Mouse (Mus musculus) heart, embryonic 14.5 days (tissue): ENCODE measurements around the gene Ppp2r5b. TPM values are rescaled to one million over a fixed set of nuclear protein-coding genes. Genes with fewer than 3 reads are reported as not detected.

Experiments
- ATAC-seq: fragments of 200-750 bp; cut with Nextera tagmentation; 2 replicates; pipeline ENCODE4 v1.8.0; 2017; ENCODE audit warnings: low read depth, moderate TSS enrichment; ENCODE audit not compliant: insufficient number of reproducible peaks, insufficient read depth, low FRiP score
- H3K27ac ChIP-seq, 2 experiments: fragments of 200-500 bp in 1 of 2; fragments of 300-500 bp in 1 of 2; sonication (generic) in 1 of 2; replicated peaks in 1 of 2; 2 replicates each; pipeline ENCODE4 v1.5.1; 2012 to 2014; ENCODE audit warnings: low read depth in 2 of 2, low read length in 2 of 2, control low read depth in 1 of 2, mild to moderate bottlenecking in 1 of 2, mixed read lengths in 1 of 2; ENCODE audit not compliant: control insufficient read depth in 1 of 2, insufficient read depth in 1 of 2
- H3K27me3 ChIP-seq: fragments of 300-500 bp; sonication (generic); 2 replicates; pipeline ENCODE4 v1.6.1; 2014; ENCODE audit warnings: mild to moderate bottlenecking, low read length, control low read depth; ENCODE audit not compliant: control insufficient read depth, insufficient read depth
- H3K36me3 ChIP-seq: fragments of 300-500 bp; sonication (generic); 2 replicates; pipeline ENCODE4 v1.6.1; 2014; ENCODE audit warnings: mild to moderate bottlenecking, control low read depth, low read length, mixed read lengths; ENCODE audit not compliant: control insufficient read depth, insufficient read depth
- H3K4me1 ChIP-seq, 2 experiments: fragments of 200-500 bp in 1 of 2; fragments of 300-500 bp in 1 of 2; sonication (generic) in 1 of 2; 2 replicates each; pipeline ENCODE4 v1.6.1; 2012 to 2014; ENCODE audit warnings: low read length in 2 of 2, control low read depth in 1 of 2, mixed read lengths in 1 of 2; ENCODE audit not compliant: control insufficient read depth in 2 of 2, insufficient read depth in 2 of 2
- H3K4me2 ChIP-seq: fragments of 300-500 bp; sonication (generic); 2 replicates; pipeline ENCODE4 v1.6.1; 2014; ENCODE audit warnings: mild to moderate bottlenecking, low read length
- H3K4me3 ChIP-seq, 2 experiments: fragments of 200-500 bp in 1 of 2; fragments of 300-500 bp in 1 of 2; sonication (generic) in 1 of 2; 2 replicates each; pipeline ENCODE4 v1.5.1; 2012 to 2014; ENCODE audit warnings: low read length in 2 of 2, mild to moderate bottlenecking in 2 of 2, control low read depth in 1 of 2, low read depth in 1 of 2, moderate library complexity in 1 of 2; ENCODE audit not compliant: control insufficient read depth in 1 of 2, insufficient read depth in 1 of 2
- H3K9ac ChIP-seq: fragments of 300-500 bp; sonication (generic); 2 replicates; pipeline ENCODE4 v1.6.1; 2014; ENCODE audit warnings: mild to moderate bottlenecking, low read length
- H3K9me3 ChIP-seq: fragments of 300-500 bp; sonication (generic); 2 replicates; pipeline ENCODE4 v1.6.1; 2016; ENCODE audit warnings: low read length, control low read depth; ENCODE audit not compliant: control insufficient read depth
- WGBS: fragments of 180-500 bp; shearing (Covaris S2); extraction: QIAGEN DNeasy Blood & Tissue Kit; methylation state at CpG from one replicate; pipeline ENCODE4 v1.1.7; 2014; 5-methylcytosine and 5-hydroxymethylcytosine counted together
- polyA plus RNA-seq: library from polyadenylated mRNA; unstranded; fragments of >200 nt; fragmentation: Nextera tagmentation; extraction: Ambion mirVana; gene quantifications from 2 replicates; pipeline ENCODE4 v1.2.1, GENCODE M21; 2014

Ppp2r5b gene
- 20.7 and 26.0 TPM in 2 replicates for polyA plus RNA-seq

- Histone ChIP-seq H3K9me3 (no peaks in the 10 kb centered on the region), H3K27ac (peak within 1 kb of the TSS; percentile 96 to 98), H3K9ac (peak within 1 kb of the TSS; percentile 88), H3K4me1 (peaks cover 13 to 20% of the 10 kb centered on the region in 2 experiments), H3K36me3 (peaks cover 32% of the 10 kb centered on the region), H3K27me3 (no peaks in the 10 kb centered on the region), H3K4me3 (peak within 1 kb of the TSS; percentile 80 to 83), H3K4me2 (peak within 1 kb of the TSS; percentile 82)
- ATAC-seq = peak; percentile 91
- 3% methylated on average over 48 of the region's 48 CpGs for WGBS
These were observed at the start of gene Ppp2r5b for GRCm38 (mm10) chr19:6235084-6236052. Ppp2r5b (minus strand) TSS chr19:6235872.

GRCm38 (mm10) chr19:6285226-6285625 lies 49.6 kb upstream of the Ppp2r5b start:
- H3K4me2 ChIP-seq = peak overlapping the region; percentile 50
- peaks cover 61% of the 10 kb centered on the region for H3K36me3 ChIP-seq
- WGBS = 60% methylated on average over 8 of the region's 8 CpGs
- H3K9me3 ChIP-seq = no peaks in the 10 kb centered on the region
- H3K27ac ChIP-seq = peak overlapping the region; percentile 24 to 82; a peak in 3 of 4 replicates
- H3K4me1 ChIP-seq = peaks cover 48 to 60% of the 10 kb centered on the region in 2 experiments
- H3K9ac ChIP-seq = peak overlapping the region; percentile 21; the same call in 1 of the 2 replicates
- ATAC-seq = no peak
- no peak overlapping the region for H3K4me3 ChIP-seq
- H3K27me3 ChIP-seq = no peaks in the 10 kb centered on the region

GRCm38 (mm10) chr19:6284502-6284901 lies 48.8 kb upstream of the Ppp2r5b start:
- peak overlapping the region in 1 of 2 experiments; percentile 1; a peak in 1 of 4 replicates for H3K4me3 ChIP-seq
- H3K9ac ChIP-seq = peak overlapping the region; percentile 39; the same call in 1 of the 2 replicates
- peak; percentile 48; the same call in 1 of the 2 replicates for ATAC-seq
- WGBS = 8% methylated on average over 12 of the region's 12 CpGs
- H3K4me1 ChIP-seq = peaks cover 54 to 67% of the 10 kb centered on the region in 2 experiments
- H3K27me3 ChIP-seq = no peaks in the 10 kb centered on the region
- H3K4me2 ChIP-seq = peak overlapping the region; percentile 50
- H3K9me3 ChIP-seq = no peaks in the 10 kb centered on the region
- peaks cover 62% of the 10 kb centered on the region for H3K36me3 ChIP-seq
- H3K27ac ChIP-seq = peak overlapping the region; percentile 75 to 82

GRCm38 (mm10) chr19:6283001-6283400 lies 47.3 kb upstream of the Ppp2r5b start:
- H3K4me1 ChIP-seq = peaks cover 62 to 82% of the 10 kb centered on the region in 2 experiments
- WGBS = 80% methylated on average over 5 of the region's 5 CpGs
- H3K36me3 ChIP-seq = peaks cover 69% of the 10 kb centered on the region
- H3K9me3 ChIP-seq = no peaks in the 10 kb centered on the region
- no peaks in the 10 kb centered on the region for H3K27me3 ChIP-seq
- no peak for ATAC-seq
- no peak overlapping the region for H3K4me3 ChIP-seq
- no peak overlapping the region for H3K9ac ChIP-seq
- H3K27ac ChIP-seq = no peak overlapping the region
- H3K4me2 ChIP-seq = no peak overlapping the region

GRCm38 (mm10) chr19:6281122-6282020 lies 45.7 kb upstream of the Ppp2r5b start:
- no peak for ATAC-seq
- Histone ChIP-seq H3K27me3 (no peaks in the 10 kb centered on the region), H3K27ac (no peak overlapping the region), H3K4me1 (peaks cover 56 to 71% of the 10 kb centered on the region in 2 experiments), H3K9ac (peak overlapping the region; percentile 47), H3K9me3 (no peaks in the 10 kb centered on the region), H3K4me3 (no peak overlapping the region), H3K36me3 (peaks cover 61% of the 10 kb centered on the region), H3K4me2 (no peak overlapping the region)
- WGBS = 67% methylated on average over 14 of the region's 14 CpGs

- H3K27me3 ChIP-seq = no peaks in the 10 kb centered on the region
- no peaks in the 10 kb centered on the region for H3K9me3 ChIP-seq
- no peak for ATAC-seq
- peak overlapping the region; percentile 47 for H3K9ac ChIP-seq
- no peak overlapping the region for H3K4me3 ChIP-seq
- H3K4me2 ChIP-seq = 0 out of 2 replicates have a peak overlapping the region, but pooled peaks have one; percentile 5
- peaks cover 53 to 70% of the 10 kb centered on the region in 2 experiments for H3K4me1 ChIP-seq
- WGBS = 94% methylated on average over 7 of the region's 7 CpGs
- no peak overlapping the region for H3K27ac ChIP-seq
- peaks cover 59% of the 10 kb centered on the region for H3K36me3 ChIP-seq
These were observed 44.9 kb upstream of the Ppp2r5b start for GRCm38 (mm10) chr19:6280554-6280953.
